Mouse (Mus musculus) cerebellum, adult (tissue): ENCODE results near the gene Tmem11.
"Not testable (repeated sequence)": the region's sequence is repeated elsewhere in the genome, so short reads cannot be mapped to it uniquely, and the experiment has no call there.

Experiments
- ATAC-seq: cut with Nextera tagmentation; 2 replicates; pipeline ENCODE4 v1.9.2; 2017; ENCODE audit warnings: mild to moderate bottlenecking, moderate library complexity, mixed read lengths; ENCODE audit not compliant: insufficient number of reproducible peaks, low FRiP score, low TSS enrichment

The Tmem11 gene

DNA sequence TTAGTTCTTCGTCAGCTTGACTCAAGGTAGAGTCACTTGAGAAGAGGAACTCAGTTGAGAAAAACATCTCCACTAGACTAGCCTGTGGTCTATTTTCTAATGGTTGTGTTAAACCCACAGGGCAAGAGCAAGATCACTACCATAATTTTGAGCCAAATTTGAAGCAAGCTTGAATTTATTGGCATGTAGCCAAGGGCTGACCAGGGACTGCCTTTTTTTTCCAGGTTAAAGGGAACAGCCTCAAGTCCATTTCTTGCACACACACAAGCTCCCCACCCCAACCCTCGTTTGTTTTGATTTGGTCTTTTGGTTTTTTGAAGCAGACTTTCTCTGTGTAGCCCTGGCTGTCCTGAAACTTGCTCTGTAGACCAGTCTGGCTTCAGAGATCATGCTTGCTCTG is 10.8 kb upstream of the Tmem11 start:
- no peak for ATAC-seq

DNA sequence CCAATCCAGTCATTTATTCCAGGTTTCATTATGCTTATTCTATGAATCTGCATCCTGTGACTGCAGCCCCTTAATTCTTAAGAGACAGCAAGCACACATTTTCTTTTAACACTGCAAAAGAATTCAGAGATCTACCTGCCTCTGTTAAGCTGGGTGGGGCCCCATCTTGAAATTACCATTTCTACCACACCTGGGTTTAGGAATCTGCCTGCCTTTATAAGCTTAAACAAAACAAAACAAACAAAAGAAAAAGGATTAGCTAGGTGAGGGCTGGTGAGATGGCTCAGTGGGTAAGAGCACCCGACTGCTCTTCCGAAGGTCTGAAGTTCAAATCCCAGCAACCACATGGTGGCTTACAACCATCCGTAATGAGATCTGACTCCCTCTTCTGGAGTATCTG is 7.9 kb upstream of the Tmem11 start:
- ATAC-seq = not testable (repeated sequence)

DNA sequence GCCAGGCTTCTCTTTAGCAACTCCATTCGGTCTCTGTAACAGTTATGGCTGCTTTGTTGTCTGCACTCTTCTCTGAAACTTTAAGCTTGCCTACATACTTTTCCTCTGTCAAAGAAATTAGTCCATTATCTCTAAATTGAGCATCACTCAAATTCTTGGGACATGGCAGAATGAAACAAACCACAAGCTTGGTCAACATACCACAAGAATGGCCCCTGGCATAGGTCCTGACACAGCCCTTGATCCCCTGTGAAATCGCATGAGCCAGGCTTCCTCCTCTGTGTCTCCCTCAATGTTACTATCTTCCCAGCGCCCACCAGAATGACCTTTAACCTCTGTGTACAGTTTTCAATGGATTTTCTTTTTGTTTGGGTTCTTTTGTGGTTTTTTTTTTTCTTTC is 3.3 kb upstream of the Tmem11 start:
- ATAC-seq = no peak

DNA sequence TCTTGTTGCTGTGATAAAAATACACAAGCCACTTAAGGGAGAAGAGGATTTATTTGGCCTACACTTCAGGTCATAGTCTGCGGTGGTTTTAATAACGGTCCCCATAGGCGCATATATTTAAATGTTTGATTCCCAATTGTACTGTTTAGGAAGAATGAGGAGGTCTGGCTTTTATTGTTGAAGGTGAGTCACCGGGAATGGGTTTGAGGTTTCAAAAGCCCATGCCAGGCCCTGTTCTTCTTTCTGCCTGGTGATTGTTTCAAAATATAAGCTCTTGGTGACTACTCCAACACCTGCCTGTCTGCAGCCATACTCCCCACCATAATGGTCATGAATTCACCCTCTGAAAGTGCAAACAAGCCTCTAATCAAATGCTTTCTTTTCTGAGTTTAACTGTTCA is 1.5 kb upstream of the Tmem11 start:
- ATAC-seq = no peak

DNA sequence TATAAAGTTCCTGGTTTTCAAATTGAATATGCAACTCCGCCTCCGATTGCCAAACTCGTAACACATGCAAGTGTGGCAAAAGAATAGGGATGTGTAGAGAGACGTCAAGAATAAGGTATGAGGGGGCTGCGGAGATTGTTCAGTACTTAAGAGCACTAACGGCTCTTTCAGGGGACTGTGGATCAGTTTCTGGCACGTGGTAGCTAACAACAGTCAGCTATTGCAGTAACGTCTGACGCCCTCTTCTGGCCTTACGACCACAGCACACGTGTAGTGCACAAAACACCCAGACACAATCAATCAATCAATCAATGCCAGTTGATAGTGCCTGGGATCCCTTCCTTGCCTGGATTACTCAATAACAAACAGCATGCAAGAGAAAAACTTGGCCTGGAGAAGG is 351 bp upstream of the Tmem11 start:
- no peak for ATAC-seq

DNA sequence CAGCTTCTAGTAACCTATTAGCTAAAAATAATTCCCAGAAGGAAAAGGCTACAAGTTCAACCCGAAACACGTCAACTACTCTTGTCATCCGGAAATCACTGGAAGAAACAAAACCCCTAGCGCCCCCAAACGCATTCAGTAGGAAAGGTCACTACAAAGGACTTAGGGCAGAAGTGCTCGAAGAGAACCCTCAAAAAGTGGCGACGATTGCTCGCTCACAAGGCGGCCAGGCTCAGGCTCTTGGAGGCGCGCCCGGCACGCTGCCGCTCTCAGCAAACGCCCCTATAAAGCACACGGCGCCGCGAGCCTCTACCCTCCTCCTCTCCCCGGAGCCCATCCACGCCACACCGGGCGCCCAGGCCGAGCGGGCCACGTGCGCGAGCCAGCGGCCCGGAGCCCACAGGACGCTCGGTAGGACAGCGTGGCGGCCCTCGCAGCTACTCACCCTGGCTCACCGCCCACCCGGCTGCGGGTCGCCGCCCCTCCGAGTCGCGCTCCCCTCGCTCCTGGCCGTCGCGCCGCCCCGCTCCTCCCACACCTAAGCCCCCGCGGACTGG is 938 bp downstream of the Tmem11 start:
- ATAC-seq = 0 out of 2 replicates have a peak, but pooled peaks have one; percentile 6

DNA sequence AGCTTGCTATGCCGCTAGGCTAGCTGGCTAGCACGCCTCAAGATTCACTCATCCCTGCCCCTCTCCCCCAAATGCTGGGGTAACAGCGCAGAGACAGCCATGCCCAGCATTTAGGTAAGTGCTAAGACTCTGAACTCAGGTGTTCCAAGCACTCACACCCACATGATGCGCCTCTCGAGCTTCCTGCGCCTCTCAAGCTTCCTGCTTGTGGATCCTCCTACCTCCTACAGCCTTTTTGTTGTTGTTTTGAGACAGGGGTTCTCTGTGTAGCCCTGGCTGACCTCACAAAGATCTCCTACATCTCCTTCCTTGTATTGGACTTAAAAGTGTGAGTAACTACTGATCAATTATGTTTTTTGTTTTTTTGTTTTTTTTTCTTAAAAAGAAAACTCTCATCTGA is 6.0 kb downstream of the Tmem11 start:
- ATAC-seq = no peak

DNA sequence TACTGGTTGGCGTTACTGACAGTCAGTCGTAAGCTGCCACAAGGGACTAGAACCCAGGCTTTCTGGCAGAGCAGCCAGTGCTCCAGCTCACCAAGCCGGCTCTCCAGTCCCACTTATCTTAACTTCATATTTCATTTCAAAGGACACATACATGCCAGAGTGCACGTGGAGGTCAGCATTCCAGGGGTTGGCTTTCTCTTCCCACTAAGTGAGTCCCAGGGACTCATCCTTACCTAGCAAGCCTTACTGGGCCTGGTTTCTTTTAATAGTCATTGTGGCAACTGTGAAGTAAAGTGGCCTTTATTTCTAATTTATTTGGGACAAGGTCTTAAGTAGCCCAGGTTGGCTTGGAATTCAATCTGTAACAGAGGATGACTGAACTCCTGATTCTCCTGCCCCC is 7.7 kb downstream of the Tmem11 start:
- ATAC-seq = no peak

DNA sequence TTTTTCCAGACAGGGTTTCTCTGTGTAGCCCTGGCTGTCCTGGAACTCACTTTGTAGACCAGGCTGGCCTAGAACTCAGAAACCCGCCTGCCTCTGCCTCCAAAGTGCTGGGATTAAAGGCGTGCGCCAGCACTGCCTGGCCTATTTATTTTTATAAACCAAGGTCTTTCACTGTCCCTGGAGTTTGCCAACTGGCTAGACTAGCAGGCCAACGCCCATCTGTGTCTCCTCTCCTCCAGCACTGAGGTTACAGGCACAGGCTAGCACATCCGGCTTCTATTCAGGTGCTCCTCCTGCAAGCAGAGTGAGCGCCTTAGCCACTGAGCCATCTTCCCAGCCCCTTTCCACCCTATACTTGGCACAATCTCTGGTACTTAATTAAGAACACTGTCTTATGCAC is 9.6 kb downstream of the Tmem11 start:
- not testable (repeated sequence) for ATAC-seq

DNA sequence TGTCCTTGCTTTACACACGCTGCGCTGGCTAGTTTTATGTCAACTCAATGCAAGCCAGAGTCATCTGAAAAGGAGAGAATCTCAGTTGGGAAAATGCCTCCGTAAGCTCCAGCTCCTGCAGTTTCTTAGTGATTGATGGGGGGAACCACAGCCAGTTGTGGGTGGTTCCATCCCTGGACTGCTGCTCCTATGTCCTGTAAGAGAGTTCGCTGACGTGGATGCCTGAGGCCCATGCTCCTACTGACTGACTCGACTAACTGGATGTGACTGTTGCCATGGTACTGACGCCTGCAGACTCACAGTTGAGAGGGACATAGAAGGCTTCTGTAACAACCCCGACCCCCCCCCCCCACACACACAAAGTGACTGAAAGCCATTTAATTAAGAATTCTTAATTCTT is 11.2 kb downstream of the Tmem11 start:
- ATAC-seq = no peak

DNA sequence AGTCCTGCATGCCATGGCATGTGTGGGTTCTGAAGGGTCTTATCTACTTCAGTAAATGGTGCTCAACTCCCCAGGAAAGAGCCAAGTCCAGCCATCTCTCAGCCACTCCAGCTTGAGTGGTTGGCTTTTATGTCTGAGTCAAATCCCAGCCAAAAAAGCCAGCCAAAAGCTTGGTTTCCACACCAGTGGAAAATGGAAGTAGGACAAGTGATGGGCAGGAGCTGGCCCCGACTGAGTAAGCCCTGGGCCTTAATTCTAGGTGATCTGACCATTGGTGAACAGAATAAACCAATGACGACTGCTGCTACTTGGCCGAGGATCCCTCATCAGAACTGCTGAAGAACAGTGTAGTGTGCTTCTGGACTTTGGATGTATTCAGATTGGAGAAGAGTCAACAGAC is 11.6 kb downstream of the Tmem11 start:
- ATAC-seq = no peak

DNA sequence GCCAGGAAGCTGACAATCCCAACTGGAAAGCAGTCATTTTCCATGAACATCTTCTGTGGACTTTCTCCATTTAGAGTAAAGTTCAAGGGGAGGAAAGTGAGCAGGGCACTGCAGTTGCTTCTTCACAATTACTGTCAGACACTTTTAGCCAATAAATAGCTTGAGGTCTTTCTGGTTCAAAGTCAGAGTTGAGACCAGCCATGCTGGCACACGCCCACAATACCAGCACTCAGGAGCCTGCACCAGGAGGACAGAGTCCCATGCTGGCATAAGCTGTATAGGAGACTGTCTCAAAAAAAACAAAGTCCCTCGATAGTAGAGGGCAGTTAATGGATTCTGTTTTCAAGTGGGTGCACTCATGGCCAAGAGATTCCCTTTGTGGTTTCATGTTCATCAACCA is 13.1 kb downstream of the Tmem11 start:
- no peak for ATAC-seq

DNA sequence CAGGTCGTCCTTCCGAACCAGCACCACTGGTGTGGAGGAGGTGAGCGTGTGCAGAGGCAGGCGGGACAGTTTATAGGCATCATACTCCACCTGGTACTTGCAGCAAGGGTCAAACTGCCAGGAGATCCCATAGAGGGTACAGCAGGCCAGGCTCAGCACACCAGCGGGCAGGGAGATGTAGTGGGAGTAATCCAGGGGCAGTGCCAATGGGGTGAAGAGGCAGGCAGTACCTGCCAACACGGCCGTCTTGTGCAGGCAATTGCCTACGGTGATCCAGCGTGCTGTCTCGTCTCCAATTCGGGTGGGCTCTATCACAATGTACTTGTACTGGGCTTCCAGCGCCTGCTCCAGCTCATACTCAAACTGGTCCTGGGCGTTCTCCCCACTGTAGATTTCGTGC is 14.2 kb downstream of the Tmem11 start:
- no peak for ATAC-seq

DNA sequence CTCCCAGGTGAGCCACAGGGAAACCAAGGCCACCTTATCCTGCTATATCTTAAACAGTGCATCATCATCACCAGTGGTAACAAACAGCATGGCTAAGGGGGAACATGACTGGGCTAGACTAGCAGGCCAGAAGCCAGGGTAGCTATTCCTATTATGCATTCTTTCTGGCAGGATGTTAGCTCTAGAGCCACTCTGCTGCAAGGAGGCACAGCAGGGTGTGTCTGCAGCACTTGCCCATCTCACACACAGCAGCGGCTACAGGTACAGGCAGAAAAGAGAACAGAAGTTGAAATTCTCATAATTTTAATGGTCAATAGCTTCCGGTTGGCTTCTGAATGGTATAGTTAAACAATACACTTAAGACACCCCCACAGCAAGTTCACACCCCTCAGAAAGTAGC is 14.9 kb downstream of the Tmem11 start:
- no peak for ATAC-seq

DNA sequence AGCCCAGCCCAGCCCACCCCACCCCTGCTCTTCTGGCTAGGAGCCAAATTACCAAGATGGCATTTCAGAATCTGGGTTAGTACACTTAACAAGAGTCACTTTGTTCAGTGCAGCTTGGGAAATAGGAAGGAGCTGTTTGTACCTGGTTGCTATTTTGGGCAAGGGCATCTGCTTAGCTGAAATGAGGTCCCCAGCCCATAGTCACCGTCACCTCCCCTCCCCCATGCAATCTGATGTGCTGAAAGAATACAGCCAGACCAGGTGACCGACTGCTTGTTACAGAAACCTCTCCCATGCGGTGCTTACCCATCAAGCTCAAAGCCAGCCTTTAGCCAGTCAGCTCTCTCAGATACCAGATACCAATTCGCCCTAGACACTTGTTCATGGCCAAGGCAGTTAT is 15.9 kb downstream of the Tmem11 start:
- ATAC-seq = no peak

DNA sequence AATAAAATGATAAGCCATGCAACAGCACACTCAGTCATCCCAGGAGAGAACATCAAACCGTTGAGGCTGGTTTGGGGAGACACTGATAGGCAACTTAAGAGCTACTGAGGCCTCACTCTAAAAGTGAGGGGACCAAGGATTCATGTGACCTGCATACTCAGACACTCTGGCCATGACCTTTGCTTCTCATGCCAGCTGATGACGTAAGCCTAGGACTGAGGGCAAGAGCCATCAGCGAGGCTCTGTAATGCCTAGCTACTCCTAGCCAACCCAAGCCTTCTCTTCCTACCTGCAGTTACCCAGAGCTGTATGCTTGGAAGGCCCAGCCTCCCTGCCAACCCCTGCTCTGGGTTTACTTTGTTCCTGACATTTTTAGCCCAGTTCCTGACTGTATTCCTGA is 17.1 kb downstream of the Tmem11 start:
- no peak for ATAC-seq

DNA sequence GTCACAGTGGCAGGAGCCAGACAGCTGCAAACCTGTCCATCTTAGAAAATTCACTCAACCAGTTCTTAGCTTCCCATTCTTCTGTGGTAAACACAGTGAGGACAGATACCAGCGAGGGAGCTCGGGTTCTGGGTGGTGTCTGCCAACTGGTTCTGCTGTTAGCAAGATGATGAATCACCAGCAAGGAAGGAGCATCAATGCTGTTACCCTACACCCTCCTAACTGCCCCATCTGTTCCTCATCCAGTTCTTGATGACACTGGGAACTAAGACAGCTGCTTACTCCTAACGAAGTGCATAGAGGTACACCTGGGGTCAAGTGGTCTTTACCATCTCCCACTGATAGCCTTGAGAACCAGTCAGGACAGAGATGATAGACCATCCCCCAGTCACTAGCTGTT is 22.5 kb downstream of the Tmem11 start:
- no peak for ATAC-seq

DNA sequence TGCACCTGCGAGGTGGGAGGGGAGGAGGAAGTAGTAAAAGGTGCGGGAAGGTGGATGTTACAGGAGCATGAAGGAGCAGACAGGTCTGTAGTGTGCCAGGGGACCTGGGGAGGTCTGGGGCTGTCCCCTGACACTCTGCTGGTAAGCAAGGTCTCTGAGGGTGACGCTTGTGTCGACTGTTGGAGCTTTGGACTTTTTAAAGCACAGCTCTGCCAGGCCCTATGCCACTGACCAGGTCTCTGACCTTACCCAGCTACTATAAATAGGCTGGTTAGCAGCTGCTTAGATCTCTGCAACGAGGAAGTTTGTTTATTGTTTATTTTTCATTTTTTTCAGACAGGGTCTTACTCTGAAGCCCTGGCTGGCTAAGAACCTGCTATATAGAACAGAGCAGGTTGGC is 33.7 kb downstream of the Tmem11 start:
- ATAC-seq = no peak

DNA sequence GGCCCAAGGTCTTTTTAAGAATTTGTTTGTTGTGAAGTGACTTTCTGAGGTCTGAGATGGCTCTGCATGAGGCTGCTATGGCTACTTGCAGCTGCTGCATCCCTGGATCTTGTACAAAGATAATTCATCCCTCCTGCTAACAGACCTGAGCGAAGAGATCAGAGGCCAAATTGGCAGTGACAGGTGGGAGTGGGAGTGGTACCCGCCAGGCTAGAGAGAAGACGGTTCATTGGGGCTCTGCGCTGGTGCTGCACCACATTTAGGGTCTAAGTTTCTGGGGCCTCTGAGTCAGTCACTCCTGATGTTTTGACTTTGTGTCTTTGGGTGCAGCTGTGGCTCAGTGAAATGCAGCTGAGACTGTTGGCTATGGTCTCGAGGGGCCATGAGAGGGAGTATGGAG is 35.7 kb downstream of the Tmem11 start:
- ATAC-seq = no peak

DNA sequence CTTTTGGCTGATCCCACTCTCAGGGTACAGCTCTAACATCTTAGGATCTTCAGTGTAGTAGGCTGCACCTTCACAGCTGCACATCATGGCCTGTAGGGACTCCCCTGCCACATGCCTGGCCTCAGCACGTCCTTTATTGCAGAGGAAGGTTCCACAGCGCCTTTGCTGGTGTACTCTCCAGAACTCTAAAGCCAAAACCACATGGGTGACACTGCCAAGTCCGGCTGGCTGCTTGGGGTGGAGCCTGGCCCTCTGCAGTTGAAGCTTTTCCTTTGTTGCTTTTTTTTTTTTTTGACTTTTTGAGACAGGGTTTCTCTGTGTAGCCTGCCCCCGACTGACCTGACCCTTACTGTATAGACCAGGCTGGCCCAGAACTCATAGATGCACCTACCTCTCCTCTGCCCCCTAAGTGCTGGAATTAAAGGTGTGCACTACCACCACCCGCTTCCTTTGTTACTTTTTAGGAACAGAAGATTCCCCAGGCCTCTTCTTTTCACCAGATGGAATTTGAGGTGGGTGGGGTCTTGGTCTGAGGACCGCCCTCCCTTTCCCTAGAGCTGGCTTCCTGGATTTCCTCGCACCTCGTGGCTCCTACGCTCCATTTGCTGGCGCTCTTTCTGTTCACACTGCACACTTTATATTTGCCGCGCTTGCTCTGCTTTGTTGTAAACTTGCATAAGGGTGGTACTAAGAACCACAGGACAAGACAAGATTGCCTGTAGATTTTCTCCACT is 37.4 kb downstream of the Tmem11 start:
- ATAC-seq = no peak

DNA sequence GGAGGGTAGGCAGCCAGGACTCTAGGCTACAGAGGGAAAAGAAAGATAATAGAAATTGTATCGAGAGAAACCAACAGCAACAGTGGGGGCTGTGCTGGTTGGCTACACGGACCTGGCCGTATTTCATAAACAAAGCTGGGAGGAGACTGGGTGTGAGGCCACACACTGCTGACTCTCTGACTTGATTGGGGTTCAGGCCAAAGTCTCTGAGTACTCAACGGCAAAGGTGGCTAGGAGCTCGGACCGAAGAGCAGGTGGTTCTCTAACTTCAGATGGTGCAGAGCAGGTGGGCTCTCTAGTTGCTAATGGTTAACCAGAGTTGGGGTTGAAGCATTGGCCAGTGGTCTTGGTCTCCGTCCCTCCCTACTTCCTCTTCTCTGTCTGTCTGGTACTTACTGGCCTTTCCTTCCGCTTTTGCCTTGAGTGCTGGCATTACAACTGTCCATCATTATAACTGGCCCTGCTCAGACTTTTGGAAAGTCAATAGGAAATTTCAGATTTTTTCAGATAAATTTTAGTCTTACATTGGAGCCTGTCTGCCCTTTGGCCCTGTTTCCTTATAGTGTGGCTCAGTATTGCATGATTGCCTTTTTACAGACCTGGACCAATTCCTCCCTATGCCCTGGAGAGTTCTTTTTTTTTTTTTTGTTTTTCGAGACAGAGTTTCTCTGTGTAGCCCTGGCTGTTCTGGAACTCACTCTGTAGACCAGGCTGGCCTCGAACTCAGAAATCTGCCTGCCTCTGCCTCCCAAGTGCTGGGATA is 41.2 kb downstream of the Tmem11 start:
- no peak for ATAC-seq

DNA sequence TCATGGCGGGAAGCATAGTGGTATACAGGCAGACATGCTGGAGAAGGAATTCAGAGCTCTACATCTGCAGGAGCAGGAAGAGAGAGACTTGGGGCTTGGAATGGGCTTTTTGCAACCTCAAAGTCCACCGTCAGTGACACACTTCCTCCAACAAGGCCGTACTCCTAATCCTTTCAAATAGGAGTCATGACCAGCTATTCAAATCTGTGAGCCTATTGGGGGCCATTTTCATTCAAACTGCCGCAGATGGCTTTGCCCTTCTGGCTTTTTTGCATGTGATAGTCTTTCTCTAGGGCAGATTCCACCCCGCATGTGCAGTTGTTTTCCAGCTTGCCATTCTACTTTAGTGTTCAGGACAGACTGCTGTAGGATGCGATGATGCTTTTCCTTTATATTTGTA is 42.2 kb downstream of the Tmem11 start:
- ATAC-seq = no peak
